Mouse (Mus musculus) cerebellum, adult 11-12 months (tissue): ENCODE measurements around the gene Fdx1.
A peak's percentile ranks its signal among the peaks of the same experiment; 100 is the strongest.

ENCODE experiments used
- DNase-seq: peaks from one replicate; pipeline ENCODE4 v3.0.0; 2022

Fdx1 gene

DNA sequence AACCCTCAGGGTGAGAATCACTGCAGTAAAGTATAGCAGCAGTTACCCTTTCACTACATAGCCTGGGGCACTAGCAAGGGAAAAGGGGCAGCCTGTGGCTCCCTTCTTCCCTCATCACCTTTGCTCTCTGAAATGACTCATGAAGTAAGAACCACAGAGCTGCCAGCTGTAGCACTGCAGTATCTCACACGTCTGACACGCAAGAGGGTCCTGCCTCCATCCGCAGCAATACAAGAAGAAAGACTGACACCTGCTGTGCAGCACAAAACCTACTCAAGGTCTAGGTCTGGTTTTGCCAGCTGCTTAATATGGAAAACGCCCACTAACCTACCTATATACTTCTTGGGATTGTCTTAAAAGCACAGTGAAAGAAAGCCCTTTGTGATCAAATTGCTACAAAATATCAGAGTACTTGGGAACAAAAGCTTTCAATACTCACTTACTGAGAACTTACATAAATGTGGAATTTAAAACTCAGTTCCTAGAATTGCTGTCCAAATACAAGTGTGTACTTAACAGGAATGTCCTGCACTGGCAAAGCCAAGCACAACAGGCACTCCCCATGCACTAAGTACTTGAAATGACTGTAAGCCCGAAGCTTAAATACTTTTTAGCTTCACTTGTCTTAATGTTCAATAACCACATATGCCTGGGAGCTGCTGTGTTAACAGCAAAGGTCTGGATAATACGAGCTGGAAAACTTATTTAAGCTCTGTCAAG is 2.0 kb downstream of the Fdx1 start:
- DNase-seq = no peak

DNA sequence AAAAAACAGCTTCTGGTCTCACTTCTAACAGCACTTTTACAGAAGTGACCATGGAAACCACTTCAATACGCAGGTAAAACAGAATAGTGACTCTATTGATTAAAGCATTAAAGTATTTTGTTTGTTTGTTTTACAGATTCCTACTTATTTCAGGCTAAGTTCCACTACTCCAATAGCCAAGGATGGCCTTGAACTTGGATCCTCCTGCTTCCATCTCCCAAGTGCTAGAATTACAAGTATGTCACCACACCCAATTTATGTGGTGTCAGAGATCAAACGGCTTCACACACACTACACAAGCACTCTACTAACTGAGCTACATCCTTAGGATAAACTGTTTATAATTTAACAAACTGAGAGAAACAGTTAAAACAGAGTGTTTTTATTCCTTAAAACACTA is 3.0 kb downstream of the Fdx1 start:
- no peak for DNase-seq

GRCm38 (mm10) chr9:51958981-51959380 is 4.4 kb downstream of the Fdx1 start:
- no peak for DNase-seq

GRCm38 (mm10) chr9:51957025-51957424 is 6.3 kb downstream of the Fdx1 start:
- DNase-seq = no peak

GRCm38 (mm10) chr9:51956484-51956883 is 6.9 kb downstream of the Fdx1 start:
- no peak for DNase-seq

- no peak for DNase-seq
These were observed 12.0 kb downstream of the Fdx1 start for GRCm38 (mm10) chr9:51951337-51951736.

- DNase-seq = no peak
These were observed 12.7 kb downstream of the Fdx1 start for GRCm38 (mm10) chr9:51950667-51951066.

GRCm38 (mm10) chr9:51950225-51950624 is 13.1 kb downstream of the Fdx1 start:
- DNase-seq = no peak

DNA sequence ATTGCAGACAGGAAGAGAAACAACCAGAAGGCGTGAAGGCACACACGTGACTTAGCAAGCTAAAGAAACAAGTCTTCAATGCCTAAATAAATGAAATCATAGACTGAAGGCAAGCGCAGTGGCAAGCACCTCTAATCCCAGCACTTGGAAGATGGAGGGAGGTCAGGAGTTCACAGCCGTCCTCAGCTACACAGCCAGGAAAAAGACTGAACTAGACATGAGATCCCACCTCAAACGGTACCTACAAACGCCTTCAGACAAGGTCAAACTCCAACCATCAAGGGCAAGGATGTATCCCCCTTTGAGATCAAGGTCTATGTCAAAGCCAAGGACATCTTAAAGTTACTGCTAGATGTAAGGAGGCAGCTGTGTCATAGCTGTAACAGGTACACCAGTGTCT is 19.4 kb downstream of the Fdx1 start:
- DNase-seq = no peak

GRCm38 (mm10) chr9:51934641-51935040 is 28.7 kb downstream of the Fdx1 start:
- DNase-seq = no peak

- DNase-seq = no peak
These were observed 31.4 kb downstream of the Fdx1 start for GRCm38 (mm10) chr9:51931997-51932396.

DNA sequence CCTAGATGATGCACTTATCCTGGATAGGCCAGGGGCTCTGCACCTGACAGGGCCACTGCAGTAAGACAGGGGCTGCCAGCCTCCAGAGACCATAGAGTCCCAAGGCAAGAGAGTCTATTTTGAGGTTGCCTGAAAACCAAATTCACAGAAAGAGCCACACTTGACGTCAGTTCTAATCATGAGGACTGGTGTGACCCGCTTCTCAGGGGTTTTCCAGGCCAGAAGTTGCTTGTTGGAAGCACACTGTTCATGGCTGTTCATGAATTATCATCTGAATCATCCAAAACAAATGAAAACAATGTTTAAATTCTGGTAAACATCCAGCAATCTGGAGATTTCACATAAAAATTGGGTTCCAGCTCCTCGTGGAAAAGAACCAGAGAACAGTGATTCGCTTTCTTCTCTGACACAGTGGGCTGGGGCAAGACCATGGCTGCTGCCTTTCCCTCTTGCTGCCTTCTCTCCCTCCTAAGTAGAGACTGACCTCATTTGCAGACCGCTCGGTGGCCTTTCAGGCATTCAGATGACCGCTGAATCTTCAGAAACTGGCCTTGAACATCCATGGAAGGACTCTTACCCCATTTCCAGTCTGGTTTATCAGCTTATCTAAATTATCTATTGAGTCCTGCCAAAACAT is 32.2 kb downstream of the Fdx1 start:
- no peak for DNase-seq

GRCm38 (mm10) chr9:51929972-51930371 is 33.4 kb downstream of the Fdx1 start:
- no peak for DNase-seq

GRCm38 (mm10) chr9:51928659-51929058 is 34.7 kb downstream of the Fdx1 start:
- no peak for DNase-seq

- DNase-seq = no peak
These were observed 35.2 kb downstream of the Fdx1 start for GRCm38 (mm10) chr9:51928116-51928515.

- no peak for DNase-seq
These were observed 35.7 kb downstream of the Fdx1 start for GRCm38 (mm10) chr9:51927680-51928079.

DNA sequence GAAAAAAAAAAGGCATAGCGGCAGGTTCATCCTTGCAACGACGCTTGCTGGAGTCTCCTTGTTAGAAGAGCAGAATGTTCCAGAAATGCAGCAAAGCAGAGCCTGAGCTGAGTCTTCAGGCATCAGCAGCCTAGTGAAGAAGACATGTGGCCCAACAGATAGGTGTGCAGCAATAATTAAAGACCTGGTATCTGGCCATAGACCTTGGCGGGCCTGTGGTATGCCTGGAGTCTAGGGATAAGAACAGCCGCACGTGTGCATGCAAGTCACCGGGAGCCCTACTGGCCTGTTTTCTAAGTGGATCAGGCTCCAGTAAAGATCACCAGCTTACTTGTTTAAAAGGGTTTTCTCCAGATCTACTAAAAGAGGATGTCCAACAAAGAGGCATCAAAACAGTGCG is 36.7 kb downstream of the Fdx1 start:
- no peak for DNase-seq

GRCm38 (mm10) chr9:51924551-51925081 is 38.7 kb downstream of the Fdx1 start:
- DNase-seq = no peak

DNA sequence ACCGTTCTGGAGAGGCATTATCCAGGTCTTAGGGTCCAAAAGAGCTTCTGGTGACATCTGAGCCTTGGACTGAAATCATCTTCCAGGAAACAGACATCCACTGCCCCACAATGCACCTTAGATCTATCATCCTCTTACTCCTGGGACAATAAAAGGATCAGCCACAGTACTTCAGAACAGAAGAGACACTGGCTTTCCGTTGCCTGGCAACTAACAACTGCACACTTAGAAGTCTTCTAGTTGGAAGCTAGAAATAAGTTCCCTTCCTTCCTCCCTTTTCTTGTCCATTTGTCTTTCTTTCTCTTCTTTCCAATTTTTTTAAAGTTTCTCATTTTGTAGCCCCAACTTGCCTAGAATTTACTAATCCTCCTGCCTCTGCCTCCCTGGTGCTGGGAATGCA is 40.6 kb downstream of the Fdx1 start:
- DNase-seq = no peak

GRCm38 (mm10) chr9:51915580-51915979 is 47.8 kb downstream of the Fdx1 start:
- no peak for DNase-seq

DNA sequence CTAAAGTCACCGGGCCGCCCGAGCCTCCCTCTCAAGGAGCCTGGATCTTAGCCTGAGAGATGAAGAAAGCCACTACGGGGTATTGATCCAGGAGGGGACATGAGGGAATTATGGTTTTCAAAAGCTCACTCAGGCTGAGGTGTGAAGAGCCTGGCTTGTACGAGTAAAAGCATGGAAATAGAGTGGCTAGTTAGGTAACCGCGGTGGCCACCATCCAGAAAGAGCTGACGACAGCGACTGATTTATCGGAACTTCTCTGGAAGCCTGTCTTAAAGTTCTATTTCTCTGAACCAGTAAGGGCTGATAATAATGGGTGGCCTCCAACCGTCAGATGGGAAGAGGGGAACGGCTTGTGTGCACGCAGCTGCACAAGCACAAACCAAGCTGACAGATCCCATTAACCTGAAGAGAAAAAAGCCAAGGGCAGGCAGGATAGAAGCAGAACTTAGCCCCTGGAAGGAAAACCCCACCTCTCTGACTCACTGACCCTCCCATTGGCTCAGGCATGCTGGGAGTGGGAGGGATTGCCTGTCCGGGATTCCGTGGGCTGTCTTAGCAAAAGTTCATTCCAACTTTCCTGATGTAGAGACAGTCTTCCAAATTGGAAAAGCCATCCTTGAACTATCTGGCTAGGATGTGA is 48.8 kb downstream of the Fdx1 start:
- DNase-seq = no peak

- peak; percentile 20 for DNase-seq
These were observed 54.5 kb downstream of the Fdx1 start for GRCm38 (mm10) chr9:51908838-51909237.

GRCm38 (mm10) chr9:51908255-51908654 is 55.1 kb downstream of the Fdx1 start:
- no peak for DNase-seq

GRCm38 (mm10) chr9:51906938-51907337 is 56.4 kb downstream of the Fdx1 start:
- no peak for DNase-seq
